Mouse (Mus musculus): Measurements from ENCODE around the gene Exd1.

DNA sequence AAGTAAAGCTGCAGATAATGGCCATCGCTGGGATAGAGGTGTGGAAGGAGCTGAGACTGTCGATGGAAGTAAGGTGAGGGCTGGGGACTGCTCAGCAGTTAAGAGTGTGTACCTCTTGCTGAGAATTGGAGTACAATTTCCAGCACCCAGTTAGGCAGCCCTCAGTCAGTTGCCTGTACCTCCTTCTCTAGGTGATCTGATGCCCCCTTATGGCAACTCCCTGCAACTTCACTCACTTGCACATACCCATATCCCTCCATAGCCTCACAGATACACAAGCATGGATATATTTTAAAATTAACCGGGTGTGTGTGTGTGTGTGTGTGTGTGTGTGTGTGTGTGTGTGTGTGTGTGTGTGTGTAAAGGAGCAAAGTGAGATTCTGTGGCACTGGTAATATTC lies 35.1 kb downstream of the Exd1 start:
- TF ChIP-seq POLR2A (IDR thresholded peaks at IDR 0.05; ENCODE audit: extremely low read depth, insufficient read depth, low read length) (no peak), CTCF (IDR thresholded peaks at IDR 0.05; ENCODE audit: low read depth, low read length) (no peak; the same call in 1 of the 2 replicates)
